Mouse (Mus musculus) Muller cell, postnatal 12 days (primary cell): ENCODE measurements at regions not wholly inside any gene's neighbourhood (a gene's known extent, or its start where the extent isn't known, plus 50 kb on each side); places are given as distances from the start of the nearest gene placed in this dataset.

Source experiments
- DNase-seq: peaks from one replicate; pipeline ENCODE4 v3.0.0-alpha.2; 2015; ENCODE audit errors: inconsistent ontology term

DNA sequence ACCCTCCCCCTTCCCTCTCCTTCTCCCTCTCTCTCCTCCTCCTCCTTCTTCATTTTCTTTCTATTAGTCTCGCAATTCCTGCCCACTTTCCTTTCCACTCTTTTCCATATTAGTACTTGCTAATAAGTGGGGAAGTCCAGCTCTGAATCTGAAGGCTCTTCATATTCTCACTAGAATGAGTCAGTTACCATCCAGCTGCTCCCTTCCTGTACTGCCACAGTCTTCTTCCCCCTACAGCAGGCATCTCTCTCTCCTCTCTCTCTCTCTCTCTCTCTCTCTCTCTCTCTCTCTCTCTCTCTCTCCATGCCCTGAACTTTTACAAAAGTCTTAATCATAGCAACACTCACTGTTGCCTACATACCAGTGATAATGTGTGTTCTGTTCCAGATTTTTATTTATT lies 226.6 kb upstream of the Pter start:
- DNase-seq, result peak; percentile 10

GRCm38 (mm10) chr2:12699331-12699730 lies 224.5 kb upstream of the Pter start:
- peak; percentile 78 for DNase-seq

DNA sequence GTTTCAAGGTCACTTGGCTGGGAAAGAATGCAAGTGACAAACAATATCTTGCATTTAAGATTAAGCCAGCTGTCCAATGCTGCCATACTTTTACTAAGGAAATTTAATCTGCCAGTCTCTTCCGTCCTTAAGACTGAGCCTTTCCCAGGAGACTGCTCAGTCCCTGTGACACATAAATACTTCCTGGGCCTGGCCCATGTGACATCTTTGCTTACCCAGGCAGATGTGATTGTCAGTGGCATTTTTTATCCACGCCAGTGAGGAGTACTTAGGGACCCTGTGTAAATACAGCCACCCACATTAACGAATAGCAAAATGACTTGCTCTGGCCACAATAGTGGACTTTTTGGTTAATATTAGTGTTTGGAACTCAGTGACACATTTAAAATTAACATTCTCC lies 216.3 kb upstream of the Pter start:
- DNase-seq, result no peak

- DNase-seq, result peak; percentile 90
Measured at GRCm38 (mm10) chr2:12709156-12709923, 214.5 kb upstream of the Pter start.

GRCm38 (mm10) chr2:12709924-12710240 lies 214.0 kb upstream of the Pter start:
- DNase-seq, result peak; percentile 61

DNA sequence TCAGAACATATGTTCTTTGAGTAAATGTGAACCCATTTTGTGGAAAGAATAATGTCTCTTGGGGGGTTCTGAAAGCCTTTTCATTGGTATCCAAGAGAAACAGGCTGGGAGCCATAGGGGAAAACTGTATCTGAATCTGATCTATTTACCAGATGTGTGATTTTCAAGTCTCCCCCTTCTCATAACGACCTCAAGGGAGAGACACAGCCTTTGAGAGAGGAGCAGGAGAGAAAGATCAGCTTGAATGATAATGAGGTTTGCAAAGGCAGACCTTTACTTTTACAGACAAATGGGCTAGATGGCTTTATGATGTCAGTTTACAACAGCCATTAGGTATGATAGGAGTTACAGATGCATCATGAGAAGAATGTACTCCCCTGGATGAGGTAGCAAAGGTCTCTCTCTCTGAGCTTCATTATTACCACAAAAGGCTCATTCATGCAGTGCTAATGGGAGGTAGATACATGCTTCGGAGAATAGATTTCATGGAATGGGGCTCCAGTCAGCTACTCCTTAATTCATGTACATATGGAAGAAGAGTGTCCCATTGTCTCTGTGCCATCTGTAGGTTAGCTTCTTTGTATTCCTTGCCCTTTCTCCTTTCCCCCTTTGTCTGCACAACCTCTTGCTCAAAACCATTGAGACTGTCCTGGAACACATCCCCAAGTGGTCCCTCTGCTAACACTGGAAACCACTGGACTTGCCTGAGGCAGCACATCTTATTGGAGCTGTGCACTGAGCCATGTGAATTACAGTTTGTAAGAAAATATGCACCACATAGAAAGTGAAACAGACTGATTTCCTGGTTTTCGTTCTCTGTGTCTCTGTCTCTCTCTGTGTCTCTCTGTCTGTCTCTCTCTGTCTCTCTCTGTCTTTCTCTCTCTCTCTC lies 207.5 kb upstream of the Pter start:
- peak; percentile 30 for DNase-seq

DNA sequence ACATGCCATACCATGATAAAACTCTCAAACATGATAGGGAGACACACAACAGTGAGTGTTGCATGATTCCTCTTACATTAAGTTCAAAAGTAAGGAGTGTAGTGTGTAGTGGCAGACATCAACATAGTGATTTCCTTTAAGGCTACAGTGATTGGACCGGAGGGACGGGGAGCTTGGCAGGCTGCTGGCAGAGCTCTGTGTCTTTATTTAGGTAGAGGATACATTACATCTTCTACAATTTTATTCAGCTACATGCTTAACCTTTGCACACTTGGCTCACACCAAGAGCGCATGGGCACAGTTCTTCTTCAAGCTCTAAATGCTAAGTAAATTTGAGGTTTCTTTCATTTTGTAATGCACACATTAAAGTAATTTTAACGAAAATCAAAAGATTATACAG lies 194.6 kb upstream of the Pter start:
- no peak for DNase-seq

DNA sequence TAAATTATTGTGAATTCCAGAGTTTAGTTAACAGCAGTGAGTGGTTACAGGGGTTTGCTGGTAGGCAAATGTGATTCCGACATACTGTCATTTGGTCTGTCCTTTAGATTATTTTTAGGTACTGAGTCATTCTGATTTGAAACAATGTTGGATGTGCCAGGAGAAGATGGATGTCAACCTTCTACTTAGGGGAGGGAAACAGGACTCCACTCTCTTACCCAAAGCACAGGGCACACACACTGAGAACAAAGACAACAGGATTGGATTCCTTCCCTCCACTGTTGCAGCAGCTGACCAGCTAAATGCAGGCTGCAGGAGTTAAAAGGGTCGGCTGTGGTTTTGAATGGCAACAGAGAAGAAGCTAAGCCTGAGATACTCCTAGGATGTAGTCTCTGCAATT lies 186.7 kb upstream of the Pter start:
- DNase-seq, result no peak

DNA sequence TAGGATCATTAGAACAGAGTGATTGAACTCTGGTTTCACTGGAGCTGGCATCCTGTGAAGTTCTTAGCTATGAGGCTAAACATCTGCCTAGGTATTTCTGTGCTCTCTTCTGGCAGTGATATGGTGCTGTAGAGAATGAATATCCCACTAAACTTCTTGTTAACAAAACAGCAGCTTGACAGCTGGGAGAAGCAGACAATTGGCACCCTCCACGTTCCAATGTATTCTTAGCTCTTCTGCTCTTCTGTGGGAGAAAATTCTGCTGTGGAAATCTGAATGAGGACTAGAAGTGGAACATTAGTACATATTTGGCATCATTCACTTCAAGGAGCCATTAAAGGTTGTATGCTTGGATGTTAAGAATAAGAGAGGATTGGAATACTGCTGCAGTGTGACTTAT lies 177.0 kb upstream of the Pter start:
- DNase-seq, result no peak

DNA sequence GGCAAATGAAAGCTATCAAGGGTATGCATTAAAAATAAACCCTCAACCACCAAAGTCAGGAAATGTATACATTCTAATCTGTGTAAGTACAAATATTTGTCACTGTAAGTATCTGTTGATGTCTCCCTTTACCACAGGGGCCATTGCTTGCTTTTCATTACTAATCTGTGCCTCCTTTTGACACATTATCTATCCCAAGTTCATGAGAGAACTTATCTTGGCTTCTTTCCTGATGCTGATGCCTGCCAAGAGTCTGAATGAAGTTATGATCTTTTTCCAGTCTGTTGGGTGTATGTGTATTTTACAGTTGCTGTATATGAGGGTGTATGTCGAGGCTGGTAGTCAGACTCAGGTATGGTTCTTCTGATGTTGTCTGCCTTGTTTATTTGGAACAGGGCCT lies 165.0 kb upstream of the Pter start:
- no peak for DNase-seq

DNA sequence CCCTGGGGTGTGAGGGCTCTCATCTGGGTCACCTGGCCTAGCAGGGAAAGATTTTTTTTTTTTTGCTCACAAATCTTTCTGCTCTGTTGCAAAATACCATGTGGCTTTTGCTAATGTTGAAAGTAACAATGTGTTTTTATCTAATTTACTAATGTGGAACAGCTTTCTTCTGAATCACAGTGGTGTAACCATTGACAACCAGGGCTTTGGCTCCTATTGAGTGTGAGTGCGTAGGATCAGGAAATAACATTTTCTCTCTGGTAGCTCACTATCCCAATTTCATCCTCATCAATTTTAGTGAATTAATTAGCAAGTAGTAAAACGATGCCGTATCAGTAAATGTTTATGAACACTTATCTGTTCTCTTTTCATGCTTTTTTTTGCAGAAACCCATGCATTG lies 163.9 kb upstream of the Pter start:
- DNase-seq, result no peak

DNA sequence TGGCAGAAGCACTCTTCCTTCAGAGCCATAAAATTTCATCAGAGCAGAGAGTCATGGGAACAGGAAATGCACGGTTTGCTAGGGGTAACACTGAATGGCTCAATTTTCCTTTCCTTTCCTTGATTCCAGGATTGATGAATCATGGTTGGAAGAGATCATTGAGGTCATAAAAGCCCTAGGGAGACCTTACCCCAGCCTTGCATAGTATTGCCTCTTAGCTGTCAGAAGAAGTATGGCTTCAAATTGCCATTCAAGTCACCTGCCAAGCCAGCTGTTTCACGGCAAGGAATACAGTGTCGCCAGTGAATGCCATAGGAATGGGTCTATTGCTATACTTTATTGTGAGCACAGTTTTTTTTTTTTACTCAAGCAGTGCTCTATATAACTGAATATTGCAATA lies 162.4 kb upstream of the Pter start:
- no peak for DNase-seq

- DNase-seq, result peak; percentile 29
Measured at GRCm38 (mm10) chr2:12764510-12764909, 159.3 kb upstream of the Pter start.

- DNase-seq, result peak; percentile 58
Measured at GRCm38 (mm10) chr2:12765336-12765735, 158.5 kb upstream of the Pter start.

DNA sequence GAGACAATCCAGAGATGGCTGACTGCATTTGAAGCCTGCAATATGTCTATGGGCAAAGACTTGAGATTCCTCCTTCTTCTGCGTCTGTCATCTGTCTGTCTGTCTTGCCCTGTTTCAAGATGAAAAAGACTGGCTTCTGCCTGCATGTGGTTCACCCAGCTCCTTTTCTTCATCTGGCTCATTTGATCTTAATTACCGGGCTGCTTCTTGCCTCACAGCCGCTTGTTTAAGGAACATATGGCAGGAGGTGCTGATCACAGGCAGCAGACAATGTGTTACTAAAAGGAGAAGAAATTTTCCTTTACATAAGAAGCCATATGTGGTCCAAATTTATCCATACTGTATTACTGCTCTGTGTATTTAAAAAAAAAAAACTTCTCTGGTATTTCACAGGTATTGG lies 147.0 kb upstream of the Pter start:
- DNase-seq, result no peak

GRCm38 (mm10) chr2:12777696-12778095 lies 146.1 kb upstream of the Pter start:
- no peak for DNase-seq

DNA sequence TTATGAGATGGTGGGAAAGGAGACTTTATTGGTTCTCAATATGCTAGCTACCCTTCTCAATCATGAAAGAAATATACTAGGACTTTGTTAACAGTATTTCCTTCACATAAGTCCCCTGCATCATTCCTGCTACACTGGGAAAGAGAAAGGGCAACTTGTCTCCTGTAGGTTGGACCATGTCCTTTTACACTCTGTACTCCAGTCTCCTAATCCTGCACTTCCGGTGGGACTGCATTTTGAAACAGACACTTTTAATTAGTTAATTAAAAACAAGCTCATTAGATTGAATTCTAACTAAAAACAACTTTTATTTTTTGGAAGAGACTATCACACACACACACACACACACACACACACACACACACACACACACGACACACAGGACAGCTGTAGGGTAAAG lies 131.2 kb upstream of the Pter start:
- DNase-seq, result no peak

DNA sequence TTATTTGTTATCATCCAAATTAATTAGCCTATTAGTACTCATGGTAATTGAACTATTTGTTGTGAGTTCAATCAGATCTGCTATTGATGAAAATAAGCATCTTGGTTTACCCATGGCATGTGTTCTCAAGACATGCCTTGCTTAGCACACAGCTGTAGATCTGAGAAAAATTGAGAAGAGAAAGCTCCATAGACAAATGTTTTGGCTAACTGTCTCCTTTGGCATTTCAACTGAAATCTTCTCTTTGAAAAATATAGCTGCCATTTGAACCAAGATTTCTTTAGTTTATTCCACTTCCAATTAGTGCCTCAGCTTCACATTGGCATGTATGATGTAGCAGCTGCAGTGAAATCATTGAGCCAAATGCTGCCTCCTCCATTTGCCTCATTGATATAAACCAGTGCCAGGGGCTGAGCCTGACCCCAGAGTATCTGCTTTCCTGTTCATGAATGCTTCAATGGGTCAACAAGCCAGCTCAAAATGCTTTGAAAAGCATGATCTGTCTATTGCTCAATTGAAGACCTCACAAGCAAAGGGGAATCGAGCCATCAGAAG lies 126.1 kb upstream of the Pter start:
- DNase-seq, result peak; percentile 27

- no peak for DNase-seq
Measured at GRCm38 (mm10) chr2:12799153-12799925, 124.5 kb upstream of the Pter start.

- DNase-seq, result no peak
Measured at GRCm38 (mm10) chr2:12802667-12803066, 121.2 kb upstream of the Pter start.

DNA sequence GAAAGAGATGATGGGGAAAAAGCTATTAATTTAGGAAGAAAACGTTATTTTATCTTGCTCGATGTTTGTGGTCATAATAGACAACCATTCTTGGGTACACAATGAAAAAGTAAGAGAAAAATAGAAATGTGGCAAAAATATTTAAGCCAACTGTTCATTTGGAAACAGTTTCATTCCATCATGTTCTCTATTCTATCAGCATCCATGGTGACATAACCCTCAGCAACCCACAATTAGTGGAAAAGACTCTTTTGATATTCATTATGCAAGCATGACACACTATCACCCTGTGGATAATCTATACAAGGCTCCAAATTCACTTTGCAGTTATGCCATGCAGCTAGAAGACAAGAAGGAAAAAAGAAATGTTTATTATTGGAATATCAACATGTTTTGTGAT lies 118.7 kb upstream of the Pter start:
- DNase-seq, result no peak

DNA sequence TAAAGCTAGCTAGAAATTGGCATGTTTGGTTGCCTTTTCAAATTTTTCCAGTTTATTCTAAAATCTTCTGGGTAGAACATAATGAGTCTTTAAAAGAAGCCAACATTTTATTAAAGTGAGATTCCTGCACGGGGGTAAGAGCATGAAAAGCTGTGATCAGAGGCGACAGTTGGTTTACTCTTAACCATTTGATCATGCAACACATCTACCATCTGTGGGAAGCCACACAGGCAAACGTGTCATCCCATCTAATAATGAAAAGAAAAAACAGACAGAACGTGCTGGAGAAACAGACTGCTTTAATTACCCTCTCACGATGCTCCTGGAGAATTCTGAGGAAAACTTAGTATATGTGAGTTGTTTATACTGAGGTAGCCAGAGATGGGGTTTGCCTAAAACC lies 115.4 kb upstream of the Pter start:
- DNase-seq, result no peak
